Mouse (Mus musculus) splenic B cell, adult 2 months (primary cell): ENCODE results near the gene Glrp1.

Experiments used
- DNase-seq: peaks from one replicate; pipeline ENCODE4 v3.0.0-alpha.2; 2011; ENCODE audit warnings: low read depth, low spot score
- H3K27me3 ChIP-seq: 2 replicates; pipeline ENCODE4 v1.6.1; 2012; ENCODE audit warnings: mild to moderate bottlenecking, low read length, moderate library complexity, mixed read lengths; ENCODE audit not compliant: control insufficient read depth, poor library complexity, insufficient read depth, severe bottlenecking
- H3K36me3 ChIP-seq: 2 replicates; pipeline ENCODE4 v1.6.1; 2012; ENCODE audit warnings: mild to moderate bottlenecking, low read length, moderate library complexity, mixed read lengths; ENCODE audit not compliant: control insufficient read depth, poor library complexity, insufficient read depth, severe bottlenecking

Gene Glrp1

DNA sequence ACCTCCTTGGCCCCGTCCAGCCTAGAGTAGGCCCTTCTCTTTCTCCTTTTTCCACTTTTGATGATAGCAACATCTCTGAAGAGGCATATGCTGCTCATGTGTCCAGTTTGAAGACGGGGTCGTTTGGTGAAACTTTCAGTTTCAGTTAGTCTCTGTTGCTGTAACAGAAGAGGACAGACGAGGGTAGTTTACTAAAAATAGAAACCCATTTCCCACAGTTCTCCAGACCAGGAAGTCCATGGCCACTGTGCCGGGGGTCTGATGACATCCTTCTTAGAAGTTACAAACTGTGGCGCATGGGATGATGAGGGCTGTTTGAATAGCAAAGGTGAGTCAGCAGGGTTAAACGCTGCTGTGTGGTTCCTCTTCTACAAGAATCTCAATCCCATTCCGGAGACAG, at the start of gene Glrp1:
Gene Glrp1, minus strand, starts transcription at position 278 of the 400 bp plus-strand sequence.
- Histone ChIP-seq H3K36me3 (no peaks in the 10 kb centered on the region), H3K27me3 (no peaks in the 10 kb centered on the region)
- no peak for DNase-seq

DNA sequence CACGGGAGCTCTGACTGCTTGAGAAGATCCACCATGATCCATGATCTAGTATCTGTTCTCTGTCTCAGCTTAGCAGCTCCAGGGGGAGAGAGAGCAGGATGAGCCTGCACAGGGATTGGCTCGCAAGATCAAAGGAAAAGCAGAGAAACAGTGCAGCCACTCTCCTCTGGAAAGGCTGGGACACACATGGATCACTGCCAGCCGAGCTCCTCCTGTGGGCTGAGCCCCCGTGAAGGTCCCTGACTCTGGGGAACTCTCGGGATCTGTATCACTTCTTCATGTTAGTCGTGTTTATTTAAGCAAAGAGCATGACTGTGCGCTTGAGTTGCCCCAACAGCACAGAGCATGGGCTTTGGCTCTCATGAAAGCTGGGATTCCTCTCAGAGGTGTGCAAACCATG, 49.4 kb upstream of the Glrp1 start:
- DNase-seq: no peak
- Histone ChIP-seq H3K36me3 (no peaks in the 10 kb centered on the region), H3K27me3 (no peaks in the 10 kb centered on the region)

DNA sequence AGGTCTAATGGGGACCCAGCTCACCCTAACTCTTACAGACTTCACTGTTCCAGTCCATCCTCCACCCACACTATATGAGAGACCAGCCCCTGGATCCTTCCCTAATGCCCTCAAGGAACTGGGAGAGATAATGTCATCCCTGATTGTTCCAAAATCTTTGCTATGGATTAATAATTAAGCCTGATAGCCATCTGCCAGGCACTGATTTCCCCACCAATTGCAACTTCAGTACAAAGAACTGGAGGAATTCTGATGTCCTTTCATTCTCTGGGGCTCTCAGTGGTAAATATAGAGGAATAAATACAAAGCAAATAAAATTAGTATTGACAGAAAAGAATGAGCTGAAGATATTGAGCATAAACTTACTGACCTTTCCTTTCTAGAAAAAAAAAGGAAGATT, 48.9 kb upstream of the Glrp1 start:
- Histone ChIP-seq H3K36me3 (no peaks in the 10 kb centered on the region), H3K27me3 (no peaks in the 10 kb centered on the region)
- DNase-seq: no peak

DNA sequence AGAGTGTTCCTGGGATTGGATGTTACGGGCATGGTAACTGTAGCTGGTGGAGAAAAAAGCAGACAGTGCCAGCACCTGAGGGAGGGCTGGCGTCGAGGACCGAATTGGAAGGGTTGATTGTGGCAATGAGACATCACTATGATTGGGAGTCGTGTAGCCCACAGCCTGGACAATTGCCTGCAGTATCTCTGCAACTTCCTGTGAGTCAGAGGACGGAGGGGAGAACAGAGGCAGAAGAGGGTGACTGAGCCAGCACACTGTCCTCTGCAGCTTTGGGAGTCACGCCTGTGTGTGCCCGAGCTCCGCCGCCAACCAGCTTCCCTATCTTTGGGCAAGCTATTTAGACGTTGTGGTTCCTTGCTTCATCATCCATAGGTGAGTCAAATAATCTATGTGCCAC, 46.5 kb upstream of the Glrp1 start:
- Histone ChIP-seq H3K27me3 (no peaks in the 10 kb centered on the region), H3K36me3 (no peaks in the 10 kb centered on the region)
- no peak for DNase-seq

DNA sequence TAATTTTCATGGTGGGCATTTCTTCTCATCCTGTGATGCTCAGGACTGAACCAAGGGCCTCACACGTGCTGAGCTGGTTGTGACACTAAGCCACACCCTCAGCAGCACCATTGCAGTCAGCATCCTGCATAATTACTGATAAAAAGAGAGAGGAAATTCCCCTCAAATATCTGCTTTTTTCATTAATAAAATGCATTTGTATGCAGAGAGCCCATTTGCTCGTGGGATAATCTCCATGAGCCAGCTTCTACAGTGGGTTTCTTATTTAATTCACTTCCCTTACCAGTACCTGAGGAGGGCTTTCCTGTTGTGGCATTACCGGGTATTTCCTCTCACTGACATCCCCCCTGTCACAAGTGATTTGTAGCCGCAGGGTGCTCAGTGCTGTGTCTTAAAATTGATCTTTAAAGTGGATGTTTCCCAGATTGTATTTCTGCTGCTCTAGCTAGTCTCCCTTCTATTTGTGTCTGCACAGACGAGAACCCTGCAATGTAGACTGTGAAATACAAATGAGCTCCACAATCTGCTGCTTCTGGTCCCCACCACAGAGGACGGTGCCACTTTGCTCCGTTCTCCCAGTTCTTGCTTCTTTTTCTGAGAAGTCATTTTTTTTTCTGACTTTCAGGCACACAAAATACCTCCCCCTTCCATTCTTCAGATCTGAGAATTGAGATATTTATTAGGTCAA, 43.8 kb upstream of the Glrp1 start:
- H3K27me3 ChIP-seq: no peaks in the 10 kb centered on the region
- no peak for DNase-seq
- no peaks in the 10 kb centered on the region for H3K36me3 ChIP-seq

DNA sequence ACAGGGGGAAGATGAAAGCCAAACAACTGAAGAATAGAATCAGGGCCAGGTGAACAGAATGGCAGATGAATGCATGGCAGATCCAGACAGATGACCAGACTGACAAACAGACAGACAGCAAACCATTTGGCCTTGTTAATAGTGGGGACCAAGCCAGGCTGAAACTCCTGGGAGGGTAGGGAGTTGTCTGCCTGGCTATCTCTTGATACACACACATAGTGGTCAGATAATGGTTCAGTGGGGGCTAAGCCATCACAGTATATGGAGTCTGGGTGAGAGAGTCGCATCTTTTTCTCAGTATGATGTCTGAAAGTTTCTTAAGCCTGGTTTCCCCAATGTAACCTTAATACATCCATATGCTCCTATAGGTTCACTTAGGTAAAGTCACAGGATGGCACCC, 39.4 kb upstream of the Glrp1 start:
- no peaks in the 10 kb centered on the region for H3K36me3 ChIP-seq
- H3K27me3 ChIP-seq: no peaks in the 10 kb centered on the region
- DNase-seq: no peak

DNA sequence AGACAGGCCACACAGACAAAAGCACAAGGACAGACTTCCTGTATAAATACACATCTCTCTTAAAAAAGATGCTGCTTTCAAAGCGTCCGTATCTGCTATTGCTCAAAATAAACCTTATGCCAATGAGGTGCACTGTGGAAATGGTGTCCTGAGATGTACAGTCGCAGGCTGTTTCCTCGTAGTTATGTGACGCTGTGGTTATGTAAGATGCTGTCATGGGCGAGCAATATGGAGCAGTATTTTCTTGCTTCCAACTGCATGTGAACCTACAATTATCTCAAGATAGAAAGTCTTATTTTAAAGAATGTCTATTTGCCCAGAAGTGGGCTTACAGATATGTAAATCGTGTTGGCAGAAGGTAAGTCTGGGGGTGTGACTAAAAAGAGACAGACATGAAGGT, 37.3 kb upstream of the Glrp1 start:
- DNase-seq: no peak
- Histone ChIP-seq H3K36me3 (no peaks in the 10 kb centered on the region), H3K27me3 (no peaks in the 10 kb centered on the region)

DNA sequence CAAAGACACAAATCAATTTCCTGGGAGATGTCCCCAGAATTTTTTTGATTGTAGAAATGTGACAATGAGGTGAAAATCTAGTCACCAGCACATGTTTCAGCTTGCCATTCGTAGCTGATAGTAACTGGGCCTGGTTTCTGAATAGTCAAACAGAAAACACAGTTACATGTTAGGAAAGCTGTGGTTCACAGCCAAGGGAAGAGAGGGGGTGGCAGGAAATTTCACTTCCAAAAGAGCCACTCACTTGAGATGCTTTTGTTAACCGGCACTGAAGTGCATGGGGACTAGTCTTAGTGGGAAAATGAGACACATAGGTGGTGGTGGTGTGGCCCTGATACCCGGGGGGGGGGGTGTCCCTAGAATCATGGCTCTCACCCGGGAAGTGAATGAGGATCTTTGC, 33.7 kb upstream of the Glrp1 start:
- no peaks in the 10 kb centered on the region for H3K36me3 ChIP-seq
- no peaks in the 10 kb centered on the region for H3K27me3 ChIP-seq
- no peak for DNase-seq

DNA sequence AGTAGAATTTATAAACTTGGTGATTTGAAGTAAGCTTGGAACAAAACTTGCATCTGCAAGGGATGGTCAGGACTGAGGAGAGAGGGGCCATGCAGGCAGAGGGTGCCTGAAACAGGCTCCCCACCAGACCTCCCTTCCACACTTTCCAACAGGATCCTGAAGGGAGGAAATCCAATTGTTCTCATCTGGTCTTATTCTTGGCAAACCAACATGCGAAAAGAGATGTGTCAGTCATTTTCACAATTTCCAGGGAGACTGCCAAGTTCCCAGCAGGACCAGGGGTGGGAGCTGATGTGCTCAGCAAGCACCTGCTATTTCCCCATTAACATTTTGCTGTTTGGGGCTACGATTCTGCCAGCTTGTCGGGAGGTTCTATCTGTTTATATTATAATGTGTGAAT, 30.0 kb upstream of the Glrp1 start:
- DNase-seq: no peak
- Histone ChIP-seq H3K27me3 (no peaks in the 10 kb centered on the region), H3K36me3 (no peaks in the 10 kb centered on the region)

DNA sequence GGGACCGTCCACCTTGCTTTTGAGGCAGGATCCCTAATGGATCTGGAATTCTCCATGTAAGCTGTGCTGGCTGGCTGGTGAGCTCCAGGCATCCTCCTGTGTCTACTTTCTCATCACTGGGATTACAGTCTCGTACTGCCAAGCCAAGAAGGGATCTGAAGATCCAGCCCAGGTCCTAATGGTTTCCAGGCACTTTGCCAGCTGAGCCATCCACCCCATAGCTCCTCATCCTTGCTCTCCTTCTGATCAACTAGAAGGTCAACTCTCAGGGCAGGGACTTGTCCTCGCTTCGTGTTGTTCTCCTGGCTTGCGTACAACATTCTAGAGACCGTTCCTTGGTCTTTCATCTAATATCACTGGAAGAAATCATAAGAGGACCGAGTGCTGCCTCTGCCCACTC, 29.4 kb upstream of the Glrp1 start:
- no peak for DNase-seq
- no peaks in the 10 kb centered on the region for H3K27me3 ChIP-seq
- no peaks in the 10 kb centered on the region for H3K36me3 ChIP-seq

DNA sequence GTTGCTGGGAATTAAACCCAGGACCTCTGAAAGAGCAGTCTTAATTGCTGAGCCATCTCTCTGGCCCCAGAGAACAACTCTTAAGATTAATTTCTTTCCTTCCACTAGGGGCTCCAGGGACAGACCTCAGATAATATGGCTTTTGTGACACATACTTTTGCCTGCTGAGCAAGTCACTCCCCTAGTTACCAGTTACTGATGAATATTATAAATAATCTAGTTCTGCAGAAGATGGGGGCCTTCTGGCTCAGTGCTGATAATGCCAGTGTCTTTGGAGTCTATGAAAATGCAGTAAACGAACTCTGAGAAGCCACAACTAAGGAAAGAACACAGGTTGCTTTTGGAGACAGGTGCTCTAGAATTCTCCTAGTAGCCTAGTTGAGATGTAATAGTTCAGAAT, 26.4 kb upstream of the Glrp1 start:
- DNase-seq: no peak
- Histone ChIP-seq H3K36me3 (no peaks in the 10 kb centered on the region), H3K27me3 (no peaks in the 10 kb centered on the region)

DNA sequence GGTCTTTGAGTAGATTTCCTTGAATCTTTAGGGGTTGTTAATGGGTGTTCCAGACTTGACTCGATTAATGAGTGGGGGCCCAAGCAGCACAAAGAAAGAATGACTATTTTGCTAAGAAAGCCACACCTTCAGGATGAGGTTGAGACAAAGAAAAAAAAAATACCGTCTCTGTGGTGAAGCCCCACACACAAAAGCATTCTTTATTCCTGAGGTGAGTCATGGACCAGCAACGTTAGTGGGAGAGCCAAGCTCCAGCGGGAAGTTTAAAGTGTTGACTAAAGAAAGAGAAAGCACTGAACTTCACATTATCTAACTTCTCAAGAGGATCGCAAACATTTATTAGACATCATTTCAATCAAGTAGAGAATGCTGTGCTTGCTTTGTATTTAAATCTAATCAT, 24.2 kb upstream of the Glrp1 start:
- no peak for DNase-seq
- no peaks in the 10 kb centered on the region for H3K27me3 ChIP-seq
- no peaks in the 10 kb centered on the region for H3K36me3 ChIP-seq

DNA sequence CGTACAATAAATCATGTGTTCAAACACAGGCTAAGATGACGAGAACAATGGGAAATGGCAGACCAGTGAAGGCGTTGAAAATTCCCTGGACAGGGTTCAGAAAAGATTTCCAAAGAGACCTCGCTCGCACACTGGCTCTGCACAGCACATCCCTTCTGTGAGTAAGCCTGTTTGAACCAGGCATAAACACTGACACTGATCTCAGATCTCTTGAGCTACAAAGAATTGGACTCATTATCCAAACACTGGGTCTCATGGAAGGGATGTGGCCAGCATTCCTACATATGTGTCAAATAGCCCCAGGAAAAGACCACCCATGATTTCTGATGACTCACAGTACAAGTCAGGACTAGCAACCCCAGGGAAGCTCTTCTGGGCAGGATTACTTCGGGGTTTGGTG, 16.3 kb upstream of the Glrp1 start:
- Histone ChIP-seq H3K36me3 (no peaks in the 10 kb centered on the region), H3K27me3 (no peaks in the 10 kb centered on the region)
- no peak for DNase-seq

DNA sequence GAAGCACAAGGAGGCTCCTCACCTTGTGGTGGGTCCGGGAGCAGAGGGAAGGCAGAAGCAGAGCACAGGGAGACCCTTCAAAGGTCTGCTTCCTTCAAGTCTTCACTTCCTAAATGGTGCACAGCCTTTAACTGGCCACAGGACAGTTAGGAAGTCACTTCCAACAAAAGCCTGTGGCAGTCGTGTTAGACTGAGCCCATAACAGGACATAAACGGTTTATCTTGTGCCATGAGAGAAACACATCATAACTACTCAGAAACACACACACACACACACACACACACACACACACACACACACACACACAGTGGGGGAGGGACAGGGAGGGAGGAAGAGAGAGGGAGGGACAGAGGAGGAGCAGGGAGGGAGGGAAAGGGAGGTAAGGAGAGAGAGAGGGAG, 15.8 kb upstream of the Glrp1 start:
- DNase-seq: no peak
- Histone ChIP-seq H3K36me3 (no peaks in the 10 kb centered on the region), H3K27me3 (no peaks in the 10 kb centered on the region)

DNA sequence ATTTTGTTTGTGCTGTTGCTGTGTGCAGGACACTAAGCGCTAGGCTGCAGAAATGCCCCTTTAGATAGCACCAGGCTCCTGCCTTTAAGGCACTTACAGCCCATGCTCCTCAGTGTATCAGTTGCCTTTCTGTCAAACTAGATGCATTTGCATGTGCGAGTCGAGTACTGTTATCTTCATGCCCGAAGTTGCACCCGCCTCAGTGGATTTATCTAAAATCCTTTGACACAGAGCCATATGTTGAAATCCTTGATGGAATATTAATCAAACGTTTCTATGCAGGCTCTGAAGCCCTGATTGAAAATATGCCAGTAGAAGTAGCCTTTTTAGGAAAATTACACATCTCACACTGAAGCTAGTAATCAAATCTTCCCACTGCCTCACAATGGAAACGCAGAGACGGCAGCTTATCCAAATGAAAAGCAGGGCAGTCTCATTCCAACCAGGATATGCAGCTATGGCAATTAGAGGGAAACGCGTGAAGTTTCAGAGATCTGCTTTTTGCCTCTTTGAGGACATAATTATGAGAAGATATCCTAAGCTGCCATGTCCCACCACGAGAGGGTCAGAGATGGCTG, 11.4 kb upstream of the Glrp1 start:
- no peaks in the 10 kb centered on the region for H3K36me3 ChIP-seq
- DNase-seq: no peak
- H3K27me3 ChIP-seq: no peaks in the 10 kb centered on the region

DNA sequence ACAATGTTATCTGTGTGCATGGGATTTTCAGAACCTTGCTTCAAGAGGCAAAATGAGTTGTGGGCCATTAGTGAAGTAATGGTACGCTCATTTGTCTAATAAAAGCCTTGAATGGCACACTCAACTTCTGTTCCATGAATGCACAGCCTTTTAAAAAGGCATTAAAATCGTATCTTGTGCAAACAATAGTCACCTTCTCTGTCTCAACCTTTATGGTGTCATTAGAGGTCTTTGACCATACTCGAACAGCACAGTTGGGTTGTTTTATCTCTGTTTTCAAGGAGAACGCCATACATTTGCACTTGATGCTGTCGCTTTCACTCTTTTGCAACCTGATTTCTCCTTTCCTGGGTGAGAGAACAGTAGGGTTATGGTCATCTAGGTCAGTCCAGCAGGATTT, 3.7 kb upstream of the Glrp1 start:
- no peaks in the 10 kb centered on the region for H3K27me3 ChIP-seq
- H3K36me3 ChIP-seq: no peaks in the 10 kb centered on the region
- DNase-seq: no peak
